In the genomic region with DNA sequence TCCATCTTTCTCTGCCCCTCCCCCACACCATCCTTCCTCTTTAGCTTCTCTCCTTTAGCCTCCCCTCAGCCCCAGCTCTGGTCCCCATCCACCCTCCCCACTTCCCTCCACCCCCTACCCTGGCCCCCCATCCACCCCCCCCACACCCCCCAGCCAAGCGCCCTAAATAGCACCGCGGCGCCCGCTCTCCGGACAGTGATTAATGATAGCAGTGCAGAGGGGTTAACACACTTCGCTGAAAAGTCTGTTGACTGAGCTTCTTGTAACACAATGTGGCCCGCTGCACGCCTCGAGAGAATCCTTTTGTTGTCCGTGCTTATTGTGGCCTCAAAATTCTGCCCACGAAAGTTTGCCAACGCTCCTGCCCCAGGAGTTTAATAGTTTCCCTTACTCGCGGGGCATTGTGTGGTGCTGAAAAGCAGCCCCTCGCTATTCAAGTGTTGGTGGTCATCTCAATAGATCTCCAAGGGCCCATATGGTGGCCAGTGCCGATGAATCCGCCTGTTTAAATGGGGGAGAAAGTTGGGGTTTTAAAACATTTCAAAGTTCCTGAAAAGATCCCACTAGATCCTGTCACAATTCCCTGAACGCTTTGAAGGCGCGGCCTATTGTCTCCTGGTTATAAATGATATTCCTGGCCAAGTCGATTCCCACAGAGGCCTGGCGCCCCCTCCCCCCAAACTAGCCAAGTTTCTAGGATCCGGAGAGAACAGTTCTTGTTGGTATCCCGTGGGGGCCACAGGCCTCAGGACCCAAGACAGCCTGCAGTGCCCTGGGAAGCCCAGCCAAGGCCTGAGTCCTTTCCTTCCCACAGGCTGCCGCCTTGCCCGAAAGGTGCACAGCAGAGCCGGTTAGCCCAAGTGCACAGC, we compare ENCODE assay signal across 11 mouse cellular contexts. TPM values are rescaled to one million over a fixed set of nuclear protein-coding genes. Genes with fewer than 3 reads are reported as not detected.
DNase-seq lines count a peak whose midpoint lies in the region; ATAC-seq lines count a peak whose summit lies in the region.
"Had no signal": no experiment of that assay in that cellular context is flagged by ENCODE, and none has a peak within 500 bp of the region (broad histone marks: within the 10 kb centered on the region; RNA-seq: fewer than 3 reads in every experiment).

No protein-coding gene starts in this region.

- peak; percentile 57 to 68 for DNase-seq in cerebellum, adult 18-20 months
- no peak for DNase-seq in cerebellum, adult 8-10 months
- DNase-seq in cerebellum, postnatal 10 days, result peak; percentile 75 to 81
- no peak for DNase-seq in natural killer cell, adult 2 months (ENCODE audit: low spot score in 2 of 2)
- no peak for DNase-seq in thymus, adult 18-20 months
- DNase-seq in ovary, postnatal 10 days (ENCODE audit: low spot score), result no peak
- DNase-seq: right cerebral cortex, postnatal 4 days; thymus, postnatal 36 days had no signal

- peaks cover 10% of the 10 kb centered on the region; the same call in 1 of the 2 replicates for H3K27me3 ChIP-seq in forebrain, embryonic 15.5 days
- H3K27me3 ChIP-seq in midbrain, embryonic 13.5 days, result peaks cover 95% of the 10 kb centered on the region

- peak overlapping the region; percentile 56 for H3K4me2 ChIP-seq in forebrain, embryonic 15.5 days (replicated peaks)
- H3K4me2 ChIP-seq in midbrain, embryonic 13.5 days (replicated peaks), result peak overlapping the region; percentile 46

- peak overlapping the region; percentile 66 for H3K27ac ChIP-seq in forebrain, embryonic 15.5 days (replicated peaks)
- H3K27ac ChIP-seq in midbrain, embryonic 13.5 days, result peak overlapping the region; percentile 74
- H3K27ac ChIP-seq: macrophage had no signal

- no peaks in the 10 kb centered on the region; the same call in 1 of the 2 replicates for H3K36me3 ChIP-seq in forebrain, embryonic 15.5 days
- H3K36me3 ChIP-seq in midbrain, embryonic 13.5 days, result no peaks in the 10 kb centered on the region

- peak; percentile 16 for ATAC-seq in forebrain, embryonic 15.5 days (replicated peaks)
- peak; percentile 46; the same call in 1 of the 2 replicates for ATAC-seq in midbrain, embryonic 13.5 days

- H3K9me3 ChIP-seq in forebrain, embryonic 15.5 days, result no peaks in the 10 kb centered on the region
- H3K9me3 ChIP-seq in midbrain, embryonic 13.5 days, result no peaks in the 10 kb centered on the region

- H3K9ac ChIP-seq in forebrain, embryonic 15.5 days (replicated peaks), result 0 out of 2 replicates have a peak overlapping the region, but pooled peaks have one; percentile 11
- no peak overlapping the region for H3K9ac ChIP-seq in midbrain, embryonic 13.5 days (replicated peaks)

- H3K4me1 ChIP-seq in forebrain, embryonic 15.5 days, result peaks cover 49% of the 10 kb centered on the region
- peaks cover 36% of the 10 kb centered on the region for H3K4me1 ChIP-seq in midbrain, embryonic 13.5 days (replicated peaks)

- 1% methylated on average over 28 of the region's 28 CpGs for WGBS in forebrain, embryonic 15.5 days
- under 1% methylated on average over 28 of the region's 28 CpGs for WGBS in midbrain, embryonic 13.5 days

- peak overlapping the region; percentile 28 for H3K4me3 ChIP-seq in forebrain, embryonic 15.5 days
- H3K4me3 ChIP-seq in midbrain, embryonic 13.5 days (replicated peaks), result peak overlapping the region; percentile 26

RNA-seq across cellular contexts. Expression of a gene that starts 21.3 kb away (rescaled TPM):
- 45.0 and 57.0 TPM in 2 replicates for polyA plus RNA-seq in forebrain, embryonic 15.5 days (2015; fragmentation: Nextera tagmentation; extraction: Ambion mirVana)
- 39.9 and 40.9 TPM in 2 replicates for polyA plus RNA-seq in midbrain, embryonic 13.5 days (2015; fragmentation: Nextera tagmentation; extraction: Ambion mirVana)
- polyA plus RNA-seq: macrophage had no signal

Comparison
In these comparisons a context has a peak if more than half of its experiments do, and no peak if none do; other contexts are left out.
1. DNase-seq: peak in cerebellum, adult 18-20 months (2 of 2) and cerebellum, postnatal 10 days (2 of 2); none in cerebellum, adult 8-10 months (single experiment), natural killer cell, adult 2 months (0 of 2), thymus, adult 18-20 months (0 of 2) and ovary, postnatal 10 days (single experiment).